Comparison of ENCODE assay signal across 21 mouse cellular contexts in the genomic region with DNA sequence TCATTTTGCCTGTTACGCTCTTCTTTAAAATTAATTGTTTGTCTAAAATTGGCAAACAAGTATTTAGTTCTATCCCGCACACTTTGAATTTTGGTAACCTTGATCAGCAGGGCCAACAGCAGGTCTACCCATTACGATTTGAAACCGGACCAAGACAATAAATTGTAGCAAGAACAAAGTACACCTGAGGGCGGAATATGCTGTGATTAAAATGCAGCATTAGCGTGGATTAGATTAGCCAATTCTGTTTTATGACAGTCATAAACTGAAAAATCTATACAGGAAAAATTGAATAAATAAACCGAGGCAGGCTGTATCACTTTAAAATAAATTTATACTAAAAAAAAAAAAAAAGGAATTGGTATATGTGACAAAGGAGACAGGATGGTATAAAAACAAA.
DNase-seq lines count a peak whose midpoint lies in the region; ATAC-seq and TF ChIP-seq lines count a peak whose summit lies in the region.
"Had no signal": no experiment of that assay in that cellular context is flagged by ENCODE, and none has a peak within 500 bp of the region (broad histone marks: within the 10 kb centered on the region; RNA-seq: fewer than 3 reads in every experiment).

No protein-coding gene starts in this region.

- peak; percentile 62; the same call in 1 of the 2 replicates for ATAC-seq in intestine, embryonic 15.5 days
- no peak for ATAC-seq in intestine, postnatal 0 days
- ATAC-seq in intestine, embryonic 16.5 days, result peak; percentile 65
- ATAC-seq: activated CD4-positive, CD25-positive, alpha-beta regulatory T cell, adult 4 months; CD4-positive, CD25-positive, alpha-beta regulatory T cell, adult 4 months; Patski had no signal

- WGBS in intestine, embryonic 15.5 days, result 74% methylated on average over 7 of the region's 7 CpGs
- 41% methylated on average over 7 of the region's 7 CpGs for WGBS in intestine, postnatal 0 days
- WGBS in intestine, embryonic 16.5 days, result 67% methylated on average over 7 of the region's 7 CpGs

- H3K4me2 ChIP-seq in intestine, embryonic 15.5 days (replicated peaks), result no peak overlapping the region
- no peak overlapping the region for H3K4me2 ChIP-seq in intestine, postnatal 0 days (replicated peaks; ENCODE audit: low read depth)
- H3K4me2 ChIP-seq in intestine, embryonic 16.5 days (ENCODE audit: low read depth, low read length), result no peak overlapping the region

- H3K27me3 ChIP-seq in intestine, embryonic 15.5 days (replicated peaks), result no peaks in the 10 kb centered on the region
- H3K27me3 ChIP-seq in intestine, postnatal 0 days (replicated peaks; ENCODE audit: control insufficient read depth, insufficient read depth, low read length), result no peaks in the 10 kb centered on the region
- no peaks in the 10 kb centered on the region for H3K27me3 ChIP-seq in intestine, embryonic 16.5 days (replicated peaks; ENCODE audit: control insufficient read depth, insufficient read depth, low read length)
- H3K27me3 ChIP-seq: CH12.LX, Patski had no signal

- no peak for TF ChIP-seq CTCF in intestine, postnatal 0 days (IDR thresholded peaks at IDR 0.05; ENCODE audit: low read depth)

- DNase-seq in heart, adult 11 months, result peak; percentile 30
- DNase-seq in heart, postnatal 10 days, result no peak
- no peak for DNase-seq in urinary bladder, postnatal 10 days (ENCODE audit: low spot score)
- DNase-seq: adrenal gland, adult 2 months; adrenal gland, adult 8-10 months; adrenal gland, postnatal 10 days; adrenal gland, postnatal 14 days; adrenal gland, postnatal 25 days; adrenal gland, postnatal 36 days; B cell, adult 2 months; cerebellum, adult 11 months; cerebellum, adult 11-12 months; cerebellum, adult 18-20 months had no signal

- no peak overlapping the region for H3K4me3 ChIP-seq in intestine, embryonic 15.5 days (replicated peaks)
- H3K4me3 ChIP-seq in intestine, postnatal 0 days (ENCODE audit: low read depth, low read length), result no peak overlapping the region
- no peak overlapping the region for H3K4me3 ChIP-seq in intestine, embryonic 16.5 days (ENCODE audit: low read length)

- H3K36me3 ChIP-seq in intestine, embryonic 15.5 days, result no peaks in the 10 kb centered on the region
- no peaks in the 10 kb centered on the region for H3K36me3 ChIP-seq in intestine, postnatal 0 days (ENCODE audit: control insufficient read depth, insufficient read depth)
- H3K36me3 ChIP-seq in intestine, embryonic 16.5 days (ENCODE audit: control insufficient read depth, insufficient read depth, low read length), result no peaks in the 10 kb centered on the region
- H3K36me3 ChIP-seq: G1E had no signal

- H3K4me1 ChIP-seq in intestine, embryonic 15.5 days (replicated peaks), result 0 out of 2 replicates have a peak, but pooled peaks cover 5% of the 10 kb centered on the region
- H3K4me1 ChIP-seq in intestine, postnatal 0 days (replicated peaks; ENCODE audit: control insufficient read depth, insufficient read depth, low read length), result no peaks in the 10 kb centered on the region
- H3K4me1 ChIP-seq in intestine, embryonic 16.5 days (ENCODE audit: control insufficient read depth, insufficient read depth, low read length), result 0 out of 2 replicates have a peak, but pooled peaks cover 6% of the 10 kb centered on the region

- intact Hi-C loops in heart, postnatal 10 days (cut with DNase I), result no loop called here

- no peak overlapping the region for H3K27ac ChIP-seq in intestine, embryonic 15.5 days
- H3K27ac ChIP-seq in intestine, postnatal 0 days (ENCODE audit: low read depth, low read length), result no peak overlapping the region
- no peak overlapping the region for H3K27ac ChIP-seq in intestine, embryonic 16.5 days (ENCODE audit: low read length)

- H3K9ac ChIP-seq in intestine, embryonic 15.5 days, result no peak overlapping the region
- no peak overlapping the region for H3K9ac ChIP-seq in intestine, postnatal 0 days (ENCODE audit: low read depth, low read length)
- no peak overlapping the region for H3K9ac ChIP-seq in intestine, embryonic 16.5 days (ENCODE audit: low read depth, low read length)

- no peaks in the 10 kb centered on the region for H3K9me3 ChIP-seq in intestine, embryonic 15.5 days
- no peaks in the 10 kb centered on the region for H3K9me3 ChIP-seq in intestine, postnatal 0 days (ENCODE audit: control insufficient read depth)
- H3K9me3 ChIP-seq in intestine, embryonic 16.5 days (ENCODE audit: control insufficient read depth, low read length), result no peaks in the 10 kb centered on the region
